Mouse (Mus musculus): Measurements from ENCODE around the gene Erp44.

Erp44 gene

DNA sequence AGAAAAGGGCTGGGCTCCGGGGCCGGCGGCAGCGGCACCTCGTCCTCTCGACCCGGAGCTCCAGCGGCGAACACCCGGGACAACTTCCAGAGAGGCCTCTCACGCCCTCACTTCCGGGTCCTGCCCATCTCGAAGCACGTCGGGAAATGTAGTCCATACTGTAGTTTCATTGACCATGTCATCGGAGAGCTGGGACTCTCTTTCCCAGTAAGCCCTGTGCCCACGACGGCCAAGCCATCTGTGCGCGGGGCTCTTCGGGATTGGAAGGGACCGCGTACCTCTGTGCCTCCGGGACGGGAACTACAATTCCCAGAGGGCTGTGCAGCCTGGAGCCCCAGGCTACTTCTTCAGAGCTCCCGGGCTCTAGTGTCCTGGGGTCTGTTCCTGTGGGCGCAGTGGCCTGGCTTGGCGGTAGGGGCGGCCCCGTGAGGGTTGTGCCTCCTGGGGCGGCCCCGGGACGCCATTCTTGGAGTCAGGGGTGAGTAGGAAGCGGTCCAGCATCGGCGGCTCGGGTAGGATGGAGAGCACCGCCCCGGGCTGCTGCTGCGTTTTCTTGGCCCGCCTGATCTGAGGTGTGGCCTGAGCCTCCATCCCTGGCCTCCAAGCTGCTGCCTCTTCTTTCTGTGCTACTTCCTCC is at the start of gene Erp44, which contains the start of gene Invs:
Erp44 (minus strand) TSS at position 61 of the 637 bp plus-strand sequence.
Invs (plus strand) TSS at position 263 of the 637 bp plus-strand sequence.
- DNase-seq (ENCODE audit: extremely low read depth, low read depth, low spot score) = peak; percentile 85

DNA sequence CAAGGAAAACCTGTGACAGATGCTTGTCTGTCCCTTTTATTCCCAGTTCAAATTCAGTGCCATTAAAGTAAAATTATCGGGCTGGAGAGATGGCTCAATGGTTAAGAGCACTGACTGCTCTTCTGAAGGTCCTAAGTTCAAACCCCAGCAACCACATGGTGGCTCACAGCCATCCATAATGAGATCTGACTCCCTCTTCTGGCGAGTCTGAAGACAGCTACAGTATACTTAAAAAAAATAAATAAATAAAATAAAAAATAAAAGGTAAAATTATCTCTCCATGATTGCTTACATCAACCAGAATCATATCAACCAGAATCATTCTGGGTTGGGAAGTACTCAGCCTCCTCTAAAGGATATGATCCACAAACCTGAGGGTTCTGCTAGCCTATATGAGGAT is 48.7 kb upstream of the Erp44 start:
- DNase-seq (ENCODE audit: extremely low read depth, low read depth, low spot score) = no peak

DNA sequence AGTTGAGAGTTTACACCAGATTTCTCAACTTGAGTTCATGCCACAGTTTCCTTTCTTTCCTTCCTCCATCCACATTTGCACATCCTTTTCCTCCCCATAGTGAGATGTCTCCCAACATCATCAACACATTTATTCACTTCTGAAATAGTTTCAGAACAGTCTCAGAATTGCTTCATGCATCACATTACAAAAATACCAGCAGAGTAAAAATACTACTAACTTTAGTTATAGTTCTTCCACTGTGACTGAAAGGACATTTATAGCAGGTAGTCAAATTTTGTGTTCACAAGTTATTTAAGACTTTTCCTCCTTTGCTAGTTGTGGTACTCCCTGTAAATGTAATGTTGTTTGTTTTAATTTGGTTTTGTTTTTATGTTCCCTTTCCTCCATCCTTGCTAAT is 47.8 kb upstream of the Erp44 start:
- no peak for DNase-seq (ENCODE audit: extremely low read depth, low read depth, low spot score)

DNA sequence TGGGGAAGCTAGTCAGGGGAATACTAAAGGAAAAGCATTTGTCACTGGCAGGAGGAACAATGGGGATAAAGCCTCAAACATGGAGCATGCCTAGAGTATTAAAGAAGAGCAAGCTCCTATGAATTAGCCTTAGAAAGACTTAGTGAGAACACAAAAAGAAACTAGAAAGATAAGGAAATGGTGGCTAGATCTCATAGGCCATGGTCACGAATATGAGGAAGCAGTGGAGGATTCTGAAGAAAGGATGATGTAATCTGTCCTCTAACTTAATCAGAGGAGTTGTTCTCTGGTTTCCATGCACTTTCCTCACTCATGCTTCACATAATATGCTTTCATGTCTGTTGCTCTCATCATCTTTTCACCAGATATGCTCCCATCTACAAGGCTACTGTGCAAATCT is 42.7 kb upstream of the Erp44 start:
- no peak for DNase-seq (ENCODE audit: extremely low read depth, low read depth, low spot score)

DNA sequence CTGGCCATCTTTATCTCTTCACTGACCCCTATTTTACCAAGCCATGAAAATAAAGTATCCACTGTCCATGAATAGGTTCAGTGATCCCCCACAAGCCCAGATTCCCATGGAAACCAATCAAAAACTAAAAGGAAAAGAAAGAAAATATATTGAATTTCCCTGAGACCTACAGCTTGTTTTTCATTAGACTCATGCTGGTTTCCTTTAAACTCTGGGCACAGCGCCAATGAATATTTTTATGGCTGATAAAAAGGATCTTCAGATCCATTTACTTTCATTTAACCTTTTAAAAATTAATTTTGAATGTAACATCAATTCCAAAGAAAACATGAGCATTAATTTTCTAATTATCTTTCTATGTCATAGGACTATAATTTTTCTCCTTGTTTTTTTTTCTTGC is 41.9 kb upstream of the Erp44 start:
- DNase-seq (ENCODE audit: extremely low read depth, low read depth, low spot score) = no peak

DNA sequence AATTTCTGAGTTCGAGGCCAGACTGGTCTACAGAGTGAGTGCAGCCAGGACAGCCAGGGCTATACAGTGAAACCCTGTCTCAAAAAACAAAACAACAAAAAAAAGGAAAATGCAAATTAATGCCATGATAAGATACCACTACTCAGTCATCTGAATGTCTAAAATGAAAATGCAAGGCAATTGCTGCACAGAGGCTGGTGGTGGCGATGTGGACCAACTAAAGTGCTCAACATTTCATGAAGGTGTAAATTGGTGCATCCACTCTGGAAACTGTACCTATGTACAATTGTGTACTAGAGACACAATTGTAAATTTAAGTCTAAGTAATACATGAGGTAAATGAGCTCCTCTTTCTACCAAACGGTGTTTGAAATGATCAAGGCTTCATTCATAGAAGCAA is 36.7 kb upstream of the Erp44 start:
- no peak for DNase-seq (ENCODE audit: extremely low read depth, low read depth, low spot score)

DNA sequence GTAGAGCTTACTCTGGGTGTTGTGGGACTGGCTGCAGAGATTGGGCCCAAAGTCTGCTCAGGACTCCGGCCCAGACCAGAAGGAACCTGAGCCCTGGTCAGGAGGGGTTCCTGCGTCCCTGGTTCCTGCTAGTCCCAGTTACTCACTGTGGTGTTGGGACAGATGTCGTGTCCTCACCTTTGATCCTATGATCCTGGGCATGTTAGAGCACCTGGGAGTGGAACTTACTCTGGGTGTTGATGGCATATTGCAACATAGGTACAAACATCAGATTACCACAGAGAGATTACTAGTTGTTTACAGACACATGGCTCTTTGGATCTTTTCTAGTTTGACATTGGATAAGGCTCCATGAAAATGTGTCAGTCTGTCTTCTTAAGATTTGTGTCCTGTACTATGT is 35.5 kb upstream of the Erp44 start:
- DNase-seq (ENCODE audit: extremely low read depth, low read depth, low spot score) = no peak

DNA sequence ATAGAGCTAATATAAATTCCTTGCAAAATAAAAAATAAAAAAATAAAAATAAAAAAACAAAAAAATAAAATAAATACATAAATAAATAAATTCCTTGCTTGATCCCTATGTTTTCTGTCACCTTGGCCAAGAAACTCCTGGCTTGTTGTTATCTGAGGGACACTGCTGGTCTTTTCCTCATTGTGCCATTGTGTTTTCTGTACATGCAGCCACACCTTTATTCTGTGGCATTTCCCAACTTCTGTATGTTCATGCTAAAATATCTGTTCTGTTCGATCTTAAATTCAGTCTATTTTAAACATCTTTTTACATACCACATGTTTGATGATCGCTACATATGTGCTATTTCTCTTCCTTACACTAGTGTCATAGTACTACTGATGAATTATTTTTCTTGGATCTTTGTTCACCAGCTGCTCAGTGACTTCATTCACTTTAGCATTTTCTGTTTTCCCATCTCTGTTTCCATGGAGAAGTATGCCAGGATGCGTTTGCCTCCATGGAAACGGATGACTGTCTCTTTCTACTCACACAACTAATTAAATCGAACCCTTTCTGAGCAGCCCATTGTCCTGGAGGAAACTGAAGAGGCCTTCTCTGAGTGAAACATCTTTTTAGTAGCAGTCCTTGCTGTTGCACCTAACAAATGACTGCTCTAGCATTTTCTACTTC is 7.9 kb upstream of the Erp44 start:
- no peak for DNase-seq (ENCODE audit: extremely low read depth, low read depth, low spot score)

DNA sequence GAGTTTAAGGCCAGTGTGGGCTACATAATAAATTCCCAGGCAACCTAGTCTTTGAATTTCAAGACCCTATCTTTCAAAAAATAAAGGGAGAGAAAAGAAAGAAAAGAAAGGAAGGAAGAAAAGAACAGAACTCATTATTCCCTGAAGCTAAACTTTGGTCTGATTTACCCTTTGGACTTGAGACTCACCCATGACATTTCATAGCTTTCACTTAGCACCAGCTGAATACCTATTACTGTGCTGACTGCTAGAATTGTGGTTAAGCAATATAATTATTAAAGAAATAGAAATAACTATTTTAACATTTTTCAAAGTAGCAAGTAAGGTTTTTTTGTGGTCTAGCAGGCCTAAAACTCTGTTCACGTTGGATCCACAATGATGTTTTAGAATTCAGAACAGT is 1.8 kb upstream of the Erp44 start:
- no peak for DNase-seq (ENCODE audit: extremely low read depth, low read depth, low spot score)

DNA sequence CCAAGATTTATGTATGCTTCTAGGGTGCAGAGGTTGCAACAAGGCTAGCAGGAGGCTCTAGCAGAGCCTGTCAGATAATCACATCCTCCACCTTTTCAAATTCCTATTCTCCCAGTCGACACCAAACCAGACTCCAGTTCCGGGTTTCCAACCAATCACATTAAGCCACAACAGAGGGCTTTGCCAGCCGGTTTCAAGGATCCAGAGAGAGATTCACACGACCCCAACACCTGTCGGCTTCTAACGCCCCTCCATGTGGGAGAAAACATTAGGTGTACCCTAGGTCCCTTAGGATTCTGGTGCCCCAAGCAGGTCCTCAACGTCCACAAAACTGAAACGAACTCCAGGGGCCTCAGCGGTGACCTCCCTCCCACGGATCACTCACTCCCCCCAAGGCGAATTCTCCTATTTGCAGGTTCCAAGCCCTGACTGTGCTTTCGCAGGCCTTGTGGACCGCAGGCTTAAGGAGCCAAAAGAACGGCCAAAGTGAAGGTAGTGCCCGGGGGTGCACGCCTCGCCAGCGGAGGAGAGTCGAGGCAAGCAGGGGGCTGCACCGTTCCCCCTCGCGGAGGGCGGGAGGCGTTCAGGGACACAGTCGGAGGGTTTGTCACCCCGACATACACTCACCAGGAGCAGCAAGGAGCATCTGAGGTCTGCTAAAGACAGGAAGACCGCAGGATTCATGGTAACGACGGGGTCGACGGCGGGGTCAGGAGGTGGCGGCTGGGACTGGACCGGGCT is 431 bp downstream of the Erp44 start:
- DNase-seq (ENCODE audit: extremely low read depth, low read depth, low spot score) = no peak

DNA sequence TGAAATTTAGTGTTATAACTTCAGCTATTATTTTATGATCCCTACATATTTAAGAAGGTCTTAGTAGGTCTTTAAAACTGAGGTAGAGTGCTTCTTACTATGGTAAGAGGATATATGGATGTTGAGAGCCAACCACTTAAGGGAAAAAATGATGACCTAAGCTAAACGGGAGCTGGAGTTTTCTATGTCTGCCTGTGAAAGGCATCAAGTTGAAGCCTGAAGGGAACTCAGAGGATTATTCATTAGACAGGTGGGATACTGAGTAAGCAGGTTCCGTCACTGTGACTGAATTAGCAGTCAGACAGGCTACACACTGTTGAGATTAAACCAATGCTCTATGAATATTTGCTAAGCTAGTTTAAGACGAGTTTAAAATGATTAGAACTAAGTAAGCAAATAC is 2.3 kb downstream of the Erp44 start:
- no peak for DNase-seq (ENCODE audit: extremely low read depth, low read depth, low spot score)

DNA sequence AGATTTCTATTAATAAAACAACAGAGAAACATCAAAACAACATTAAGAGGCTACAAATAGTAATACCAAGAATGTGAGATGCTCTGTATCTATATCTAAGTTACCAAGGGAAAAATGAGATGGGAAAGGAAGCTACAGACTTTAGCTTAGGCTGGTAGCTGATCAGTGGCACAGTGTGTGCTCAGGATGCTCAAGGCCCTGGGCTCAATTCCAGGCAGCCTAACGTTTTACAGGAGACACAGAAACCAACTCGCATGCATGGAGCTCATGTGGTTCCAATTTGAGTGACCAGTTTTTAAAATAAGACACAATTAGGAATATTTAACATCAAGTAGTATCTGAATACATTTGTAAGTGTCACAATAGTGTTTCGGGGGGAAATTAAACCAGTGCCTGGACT is 3.6 kb downstream of the Erp44 start:
- DNase-seq (ENCODE audit: extremely low read depth, low read depth, low spot score) = no peak

DNA sequence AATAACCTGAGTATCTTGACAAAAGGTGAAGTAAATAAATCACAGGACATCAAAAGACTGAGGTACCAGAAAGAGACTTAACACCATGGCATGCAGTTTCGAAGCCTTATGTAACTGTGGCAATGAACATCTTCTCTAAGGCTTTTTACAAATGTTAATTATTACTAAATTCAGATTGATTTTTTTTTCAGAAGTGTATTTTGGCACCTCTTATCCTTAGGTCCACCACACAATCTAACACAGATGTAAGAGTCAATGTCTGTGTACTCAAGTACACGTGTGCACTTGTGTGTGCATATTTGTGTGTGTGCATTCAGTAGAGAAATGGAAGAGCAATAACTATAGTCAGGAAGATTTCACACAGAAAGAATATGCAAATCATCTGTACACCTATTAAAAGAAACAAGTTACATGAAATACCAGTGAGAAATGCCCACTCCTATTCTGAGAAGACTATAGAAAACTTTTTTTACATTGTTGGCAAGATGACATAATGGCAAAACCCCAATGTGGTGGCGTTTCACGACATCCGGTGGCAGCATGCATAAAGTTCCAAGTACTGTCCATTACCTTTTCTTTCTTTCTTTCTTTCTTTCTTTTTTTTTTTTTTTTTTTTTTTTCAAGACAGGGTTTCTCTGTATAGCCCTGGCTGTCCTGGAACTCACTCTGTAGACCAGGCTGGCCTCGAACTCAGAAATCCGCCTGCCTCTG is 6.1 kb downstream of the Erp44 start:
- no peak for DNase-seq (ENCODE audit: extremely low read depth, low read depth, low spot score)

DNA sequence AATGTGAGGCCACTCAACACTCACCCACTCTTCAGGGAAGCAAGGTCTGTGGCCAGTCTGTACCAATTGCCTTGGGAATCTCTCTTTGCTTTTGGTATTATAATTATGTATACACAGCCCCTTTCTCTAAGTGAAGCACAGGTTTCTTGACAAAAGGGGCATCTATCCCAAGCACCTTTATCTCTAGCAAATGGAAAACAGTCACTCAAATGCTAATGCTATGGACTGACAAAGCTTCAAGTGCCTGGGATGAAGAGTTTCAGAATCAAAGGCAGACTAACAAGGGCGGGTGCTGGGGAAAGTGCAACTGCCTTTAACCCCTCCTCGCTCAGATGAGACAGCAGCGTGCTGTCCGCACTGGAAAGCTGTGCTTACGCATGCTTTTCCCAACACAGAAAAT is 7.5 kb downstream of the Erp44 start:
- no peak for DNase-seq (ENCODE audit: extremely low read depth, low read depth, low spot score)

DNA sequence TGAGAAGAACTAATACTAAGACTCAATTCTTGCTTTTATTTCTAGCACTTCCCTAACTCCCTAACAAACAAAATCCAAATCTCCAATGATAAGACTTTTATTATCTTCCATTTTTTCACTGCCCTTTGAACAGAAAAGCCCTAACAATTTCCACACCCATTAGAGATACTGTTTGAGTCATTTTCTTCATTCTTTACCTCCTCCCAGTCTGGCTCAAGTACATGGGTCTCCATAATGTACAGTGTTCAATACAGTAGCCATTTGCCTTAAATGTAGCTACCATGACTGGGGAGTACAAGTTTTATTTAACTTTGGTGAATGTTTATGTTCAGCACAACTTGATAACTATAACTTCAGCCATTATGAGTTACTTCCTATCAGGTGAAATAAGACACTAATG is 8.8 kb downstream of the Erp44 start:
- DNase-seq (ENCODE audit: extremely low read depth, low read depth, low spot score) = no peak

DNA sequence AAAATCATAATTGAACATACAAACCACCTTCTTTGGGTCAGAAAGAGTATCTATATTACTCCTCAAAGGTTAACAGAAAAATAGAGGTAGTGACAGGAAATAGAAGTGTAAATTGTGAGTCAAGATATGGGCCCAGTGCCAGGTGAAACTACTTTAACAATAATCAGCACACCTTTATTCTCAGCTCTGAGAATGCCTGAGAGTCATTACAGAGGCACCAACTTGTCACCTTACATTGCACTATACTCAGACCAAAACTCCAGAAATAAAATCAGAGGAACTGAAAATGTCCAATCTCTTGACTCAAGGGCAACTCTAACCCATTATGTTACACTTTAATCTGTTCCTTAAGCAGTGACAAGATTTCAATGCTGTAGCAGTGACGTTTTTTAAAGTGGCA is 11.2 kb downstream of the Erp44 start:
- DNase-seq (ENCODE audit: extremely low read depth, low read depth, low spot score) = no peak

DNA sequence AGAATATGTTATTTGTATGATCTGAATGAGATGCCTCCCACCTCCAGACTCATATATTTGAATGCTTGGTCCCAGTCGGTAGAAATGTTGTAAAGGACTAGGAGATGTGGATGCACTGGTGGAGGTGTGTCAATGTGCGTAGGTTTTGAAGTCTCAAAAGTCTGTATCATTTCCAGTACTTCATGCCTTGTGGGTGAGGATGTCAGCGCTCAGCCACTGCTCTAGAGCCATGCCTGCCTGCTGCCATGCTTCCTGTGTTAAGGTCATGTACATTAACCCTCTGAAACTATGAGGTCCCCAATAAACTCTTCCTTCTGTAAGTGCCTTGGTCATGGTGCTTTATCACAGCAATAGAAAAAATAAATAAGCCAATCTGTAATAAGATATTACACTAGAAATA is 11.7 kb downstream of the Erp44 start:
- DNase-seq (ENCODE audit: extremely low read depth, low read depth, low spot score) = no peak

DNA sequence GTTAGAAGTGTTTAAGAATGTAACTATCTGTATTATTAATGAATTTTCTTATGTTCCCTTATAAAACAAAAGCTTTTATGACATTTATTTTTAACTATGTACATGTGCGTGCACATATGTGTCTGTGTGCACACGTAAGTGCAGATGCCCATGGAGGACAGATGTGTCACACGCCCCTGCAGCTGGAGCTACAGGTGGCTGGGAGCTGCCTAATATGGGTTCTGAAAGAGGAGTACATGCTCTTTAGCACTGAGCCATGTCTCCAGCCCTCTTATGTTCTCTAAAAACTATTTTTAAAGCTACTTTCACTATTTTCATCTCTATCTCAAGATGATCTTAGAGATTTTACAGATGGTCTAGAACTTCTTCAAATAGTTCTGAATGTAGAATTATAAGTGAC is 21.3 kb downstream of the Erp44 start:
- no peak for DNase-seq (ENCODE audit: extremely low read depth, low read depth, low spot score)

DNA sequence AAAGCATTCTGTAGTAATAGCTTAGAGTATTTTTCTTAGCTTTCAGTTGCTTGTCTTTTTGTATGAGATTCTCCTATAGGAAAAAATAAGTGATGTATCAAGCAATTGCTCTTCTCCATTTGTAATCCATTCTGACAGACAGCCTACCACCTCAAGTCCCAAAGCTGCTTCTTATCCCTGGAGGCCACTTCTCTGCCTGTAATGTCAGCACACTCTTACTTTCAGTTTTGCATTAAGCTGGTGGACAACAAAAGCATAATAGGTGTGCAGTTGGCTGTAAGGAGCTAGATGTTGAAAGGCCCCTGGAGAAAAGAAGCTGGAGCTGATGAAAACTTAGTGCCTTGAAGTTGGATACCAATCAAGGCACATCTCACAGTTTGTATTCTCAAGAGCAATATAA is 26.1 kb downstream of the Erp44 start:
- no peak for DNase-seq (ENCODE audit: extremely low read depth, low read depth, low spot score)

DNA sequence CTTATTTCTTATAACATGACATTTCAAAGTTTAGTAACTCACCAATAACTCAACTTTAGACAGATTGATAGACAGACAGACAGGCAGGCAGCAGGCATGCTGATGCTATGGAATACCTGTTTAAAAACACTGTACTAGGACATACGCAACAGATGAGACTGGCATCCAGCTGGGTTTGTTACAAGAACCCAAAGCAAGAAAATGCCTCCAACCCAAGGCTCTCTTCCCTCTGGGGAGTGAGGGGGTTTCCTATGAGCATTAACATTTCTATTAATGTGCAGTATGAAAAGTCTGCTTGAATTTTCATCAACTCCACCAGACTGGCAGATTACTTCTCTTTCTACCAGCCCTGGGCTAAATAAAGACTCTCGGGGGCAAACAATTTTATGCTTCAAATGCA is 35.1 kb downstream of the Erp44 start:
- DNase-seq (ENCODE audit: extremely low read depth, low read depth, low spot score) = no peak

DNA sequence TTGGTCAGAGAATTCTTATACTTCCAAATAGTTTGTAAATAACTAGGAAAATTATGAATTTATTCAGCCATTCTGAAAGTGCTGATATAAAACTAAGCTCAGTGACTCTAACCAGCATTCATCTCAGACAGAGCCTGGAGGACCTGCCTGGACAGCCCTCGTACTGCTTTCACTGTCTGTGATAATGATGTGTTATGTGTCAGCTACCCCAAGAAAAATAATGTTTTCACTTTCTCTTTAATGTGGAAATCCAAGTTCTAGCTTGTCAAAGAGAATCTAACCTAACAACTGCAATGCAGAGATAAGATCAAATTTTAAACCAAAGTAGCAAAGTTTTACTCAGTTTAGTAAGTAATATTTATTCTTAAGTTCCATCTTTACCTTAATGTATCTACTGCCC is 35.6 kb downstream of the Erp44 start:
- DNase-seq (ENCODE audit: extremely low read depth, low read depth, low spot score) = no peak

DNA sequence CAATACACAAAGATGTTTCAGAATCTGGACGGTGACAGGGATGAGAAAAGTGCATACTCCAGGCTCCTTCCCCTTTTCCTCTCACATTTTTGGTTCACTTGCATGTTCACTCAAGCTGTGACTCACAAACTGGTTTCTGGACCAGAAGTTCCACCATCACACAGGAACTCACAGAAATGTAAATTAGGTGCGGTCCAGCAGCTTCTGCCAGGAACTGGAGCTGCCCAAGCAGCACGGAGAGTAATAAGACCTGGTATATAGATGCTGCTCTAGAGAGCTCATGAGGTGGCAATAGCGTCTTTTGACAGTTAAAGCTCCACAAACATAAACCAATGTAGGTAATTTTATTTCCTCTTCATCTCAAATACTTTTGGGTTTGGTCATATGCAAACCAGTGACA is 36.9 kb downstream of the Erp44 start:
- no peak for DNase-seq (ENCODE audit: extremely low read depth, low read depth, low spot score)

All from fat pad, adult 2 months (tissue).